Mouse (Mus musculus) neural tube, embryonic 11.5 days (tissue): Measurements from ENCODE around the gene Mef2c. TPM values are rescaled to one million over a fixed set of nuclear protein-coding genes. Genes with fewer than 3 reads are reported as not detected.
A peak's percentile ranks its signal among the peaks of the same experiment; 100 is the strongest.

ENCODE experiments used
- ATAC-seq: fragments of 200-750 bp; cut with Nextera tagmentation; 2 replicates; pipeline ENCODE4 v1.8.0; 2017; ENCODE audit warnings: moderate number of reproducible peaks, mild to moderate bottlenecking, moderate TSS enrichment, moderate library complexity; ENCODE audit not compliant: insufficient read depth, low FRiP score, low TSS enrichment
- DNase-seq: peaks from one replicate; pipeline ENCODE4 v3.0.0-alpha.2; 2015; ENCODE audit warnings: low spot score
- H3K27ac ChIP-seq: fragments of 300-500 bp; sonication (generic); 2 replicates; pipeline ENCODE4 v1.5.1; 2014; ENCODE audit warnings: low read depth, mild to moderate bottlenecking, low read length
- H3K27me3 ChIP-seq: fragments of 300-500 bp; sonication (generic); 2 replicates; pipeline ENCODE4 v1.6.1; 2014; ENCODE audit warnings: mild to moderate bottlenecking, low read length, mixed read lengths; ENCODE audit not compliant: control insufficient read depth, insufficient read depth
- H3K36me3 ChIP-seq: fragments of 300-500 bp; sonication (generic); 2 replicates; pipeline ENCODE4 v1.6.1; 2014; ENCODE audit warnings: mild to moderate bottlenecking, low read length, moderate library complexity, mixed read lengths; ENCODE audit not compliant: control insufficient read depth, insufficient read depth
- H3K4me1 ChIP-seq: fragments of 300-500 bp; sonication (generic); 2 replicates; pipeline ENCODE4 v1.6.1; 2014; ENCODE audit warnings: low read length, mixed read lengths; ENCODE audit not compliant: control insufficient read depth, insufficient read depth
- H3K4me2 ChIP-seq: fragments of 300-500 bp; sonication (generic); 2 replicates; pipeline ENCODE4 v1.6.1; 2014; ENCODE audit warnings: low read depth, mild to moderate bottlenecking, moderate library complexity
- H3K4me3 ChIP-seq: fragments of 300-500 bp; sonication (generic); 2 replicates; pipeline ENCODE4 v1.5.1; 2014; ENCODE audit warnings: low read depth, low read length
- H3K9ac ChIP-seq: fragments of 300-500 bp; sonication (generic); 2 replicates; pipeline ENCODE4 v1.6.1; 2014; ENCODE audit warnings: mild to moderate bottlenecking, low read length
- H3K9me3 ChIP-seq: fragments of 300-500 bp; sonication (generic); 2 replicates; pipeline ENCODE4 v1.6.1; 2016; ENCODE audit warnings: low read length; ENCODE audit not compliant: control insufficient read depth
- WGBS: fragments of 180-500 bp; shearing (Covaris S2); extraction: QIAGEN DNeasy Blood & Tissue Kit; methylation state at CpG from one replicate; pipeline ENCODE4 v1.1.7; 2014; 5-methylcytosine and 5-hydroxymethylcytosine counted together
- polyA plus RNA-seq: library from polyadenylated mRNA; unstranded; fragments of >200 nt; fragmentation: Nextera tagmentation; extraction: Ambion mirVana; gene quantifications from 2 replicates; pipeline ENCODE4 v1.2.1, GENCODE M21; 2014

Gene Mef2c
- polyA plus RNA-seq, 1 experiment from 2014 or later, result 34.4 TPM

GRCm38 (mm10) chr13:83651941-83652548, 148.2 kb downstream of the Mef2c start:
- no peaks in the 10 kb centered on the region for H3K4me1 ChIP-seq
- DNase-seq (no peak), ATAC-seq (no peak)
- H3K9me3 ChIP-seq, result no peaks in the 10 kb centered on the region
- H3K27me3 ChIP-seq, result no peaks in the 10 kb centered on the region
- 91% methylated on average over 7 of the region's 7 CpGs for WGBS
- H3K36me3 ChIP-seq, result no peaks in the 10 kb centered on the region
- no peak overlapping the region for H3K9ac ChIP-seq
- H3K27ac ChIP-seq, result no peak overlapping the region
- no peak overlapping the region for H3K4me3 ChIP-seq
- no peak overlapping the region for H3K4me2 ChIP-seq

GRCm38 (mm10) chr13:83652560-83652959, 148.7 kb downstream of the Mef2c start:
- no peak for DNase-seq
- Histone ChIP-seq H3K4me1 (no peaks in the 10 kb centered on the region), H3K9me3 (no peaks in the 10 kb centered on the region), H3K4me3 (no peak overlapping the region), H3K27me3 (no peaks in the 10 kb centered on the region), H3K9ac (no peak overlapping the region), H3K27ac (no peak overlapping the region), H3K36me3 (no peaks in the 10 kb centered on the region), H3K4me2 (no peak overlapping the region)
- WGBS, result 95% methylated on average over 8 of the region's 8 CpGs
- ATAC-seq, result no peak

GRCm38 (mm10) chr13:83654889-83655769, 151.3 kb downstream of the Mef2c start:
- no peaks in the 10 kb centered on the region for H3K4me1 ChIP-seq
- no peak overlapping the region for H3K4me3 ChIP-seq
- H3K4me2 ChIP-seq, result no peak overlapping the region
- H3K36me3 ChIP-seq, result no peaks in the 10 kb centered on the region
- no peaks in the 10 kb centered on the region for H3K9me3 ChIP-seq
- DNase-seq, result peak; percentile 87
- no peak overlapping the region for H3K9ac ChIP-seq
- ATAC-seq, result peak; percentile 89
- H3K27me3 ChIP-seq, result no peaks in the 10 kb centered on the region
- H3K27ac ChIP-seq, result no peak overlapping the region
- 27% methylated on average over 8 of the region's 8 CpGs for WGBS

- no peak overlapping the region for H3K4me3 ChIP-seq
- 80% methylated on average over 7 of the region's 7 CpGs for WGBS
- no peak for ATAC-seq
- no peaks in the 10 kb centered on the region for H3K27me3 ChIP-seq
- H3K4me1 ChIP-seq, result no peaks in the 10 kb centered on the region
- H3K36me3 ChIP-seq, result no peaks in the 10 kb centered on the region
- H3K4me2 ChIP-seq, result no peak overlapping the region
- no peak overlapping the region for H3K9ac ChIP-seq
- H3K27ac ChIP-seq, result no peak overlapping the region
- DNase-seq, result no peak
- no peaks in the 10 kb centered on the region for H3K9me3 ChIP-seq
These were observed 152.3 kb downstream of the Mef2c start for GRCm38 (mm10) chr13:83656094-83656493.

GRCm38 (mm10) chr13:83656773-83657172, 152.9 kb downstream of the Mef2c start:
- ATAC-seq, result no peak
- H3K27ac ChIP-seq, result no peak overlapping the region
- DNase-seq, result no peak
- no peaks in the 10 kb centered on the region for H3K9me3 ChIP-seq
- H3K4me1 ChIP-seq, result no peaks in the 10 kb centered on the region
- H3K4me3 ChIP-seq, result no peak overlapping the region
- WGBS, result 74% methylated on average over 4 of the region's 4 CpGs
- H3K36me3 ChIP-seq, result no peaks in the 10 kb centered on the region
- H3K27me3 ChIP-seq, result no peaks in the 10 kb centered on the region
- H3K4me2 ChIP-seq, result no peak overlapping the region
- H3K9ac ChIP-seq, result no peak overlapping the region

- Histone ChIP-seq H3K36me3 (no peaks in the 10 kb centered on the region), H3K4me3 (no peak overlapping the region), H3K4me1 (no peaks in the 10 kb centered on the region), H3K4me2 (no peak overlapping the region), H3K9ac (no peak overlapping the region), H3K27ac (no peak overlapping the region), H3K9me3 (no peaks in the 10 kb centered on the region), H3K27me3 (no peaks in the 10 kb centered on the region)
- 0 out of 2 replicates have a peak, but pooled peaks have one; percentile 22 for ATAC-seq
- 70% methylated on average over 8 of the region's 8 CpGs for whole genome bisulfite sequencing
- DNase-seq, result peak; percentile 25
These were observed 156.9 kb downstream of the Mef2c start for GRCm38 (mm10) chr13:83660722-83661121.

GRCm38 (mm10) chr13:83661166-83661565, 157.3 kb downstream of the Mef2c start:
- Histone ChIP-seq H3K27ac (no peak overlapping the region), H3K4me1 (no peaks in the 10 kb centered on the region), H3K27me3 (no peaks in the 10 kb centered on the region), H3K4me2 (no peak overlapping the region), H3K9me3 (no peaks in the 10 kb centered on the region), H3K9ac (no peak overlapping the region), H3K4me3 (no peak overlapping the region), H3K36me3 (no peaks in the 10 kb centered on the region)
- DNase-seq (no peak), ATAC-seq (no peak)
- 79% methylated on average over 7 of the region's 7 CpGs for WGBS

- DNase-seq (no peak), ATAC-seq (peak; percentile 49; the same call in 1 of the 2 replicates)
- Histone ChIP-seq H3K9me3 (no peaks in the 10 kb centered on the region), H3K4me3 (no peak overlapping the region), H3K4me1 (no peaks in the 10 kb centered on the region), H3K36me3 (no peaks in the 10 kb centered on the region), H3K27me3 (no peaks in the 10 kb centered on the region), H3K9ac (no peak overlapping the region), H3K27ac (no peak overlapping the region), H3K4me2 (no peak overlapping the region)
- WGBS, result 60% methylated on average over 14 of the region's 14 CpGs
These were observed 158.3 kb downstream of the Mef2c start for GRCm38 (mm10) chr13:83662089-83662551.

GRCm38 (mm10) chr13:83666179-83666578, 162.3 kb downstream of the Mef2c start:
- no peaks in the 10 kb centered on the region for H3K36me3 ChIP-seq
- H3K4me2 ChIP-seq, result no peak overlapping the region
- H3K4me1 ChIP-seq, result no peaks in the 10 kb centered on the region
- H3K9ac ChIP-seq, result no peak overlapping the region
- no peak overlapping the region for H3K27ac ChIP-seq
- no peaks in the 10 kb centered on the region for H3K27me3 ChIP-seq
- no peak overlapping the region for H3K4me3 ChIP-seq
- DNase-seq, result no peak
- 92% methylated on average over 7 of the region's 7 CpGs for WGBS
- H3K9me3 ChIP-seq, result no peaks in the 10 kb centered on the region
- ATAC-seq, result no peak
